8 mouse cellular contexts compared by ENCODE assay signal in genomic region chr2:4881350-4882248, GRCm38 (mm10). TPM values are rescaled to one million over a fixed set of nuclear protein-coding genes. Genes with fewer than 3 reads are reported as not detected.
DNase-seq lines count a peak whose midpoint lies in the region; ATAC-seq and TF ChIP-seq lines count a peak whose summit lies in the region.

Gene Sephs1 (plus strand): TSS chr2:4881564.

- no peaks in the 10 kb centered on the region for H3K9me3 ChIP-seq in CH12.LX (replicated peaks; ENCODE audit: low read length)
- no peaks in the 10 kb centered on the region for H3K9me3 ChIP-seq in forebrain, embryonic 11.5 days (ENCODE audit: control insufficient read depth, low read length)
- no peaks in the 10 kb centered on the region for H3K9me3 ChIP-seq in heart, embryonic 15.5 days (replicated peaks)
- no peaks in the 10 kb centered on the region for H3K9me3 ChIP-seq in liver, embryonic 13.5 days (replicated peaks)
- H3K9me3 ChIP-seq in stomach, embryonic 14.5 days (ENCODE audit: control insufficient read depth, low read depth, low read length) = no peaks in the 10 kb centered on the region

- peak; percentile 53 for DNase-seq in CH12.LX (ENCODE audit: extremely low read depth)
- DNase-seq in c-Kit-positive CD71-negative TER-119-negative erythroid progenitor cells, embryonic 14.5 days (ENCODE audit: low read depth) = peak; percentile 40
- DNase-seq in forebrain, embryonic 11.5 days (ENCODE audit: low spot score) = peak; percentile 93
- DNase-seq in kidney, postnatal 25 days = peak; percentile 87 to 95
- DNase-seq in liver, embryonic 13.5 days = peak; percentile 73
- peak; percentile 51 to 72 for DNase-seq in natural killer cell, adult 2 months (ENCODE audit: low spot score in 2 of 2)

- peak within 1 kb of the TSS; percentile 57 for H3K27ac ChIP-seq in CH12.LX (ENCODE audit: insufficient read depth, low read depth)
- peak within 1 kb of the TSS; percentile 100 for H3K27ac ChIP-seq in forebrain, embryonic 11.5 days (ENCODE audit: low read depth, low read length)
- H3K27ac ChIP-seq in heart, embryonic 15.5 days = peak within 1 kb of the TSS; percentile 100
- H3K27ac ChIP-seq in liver, embryonic 13.5 days = peak within 1 kb of the TSS; percentile 93
- peak within 1 kb of the TSS; percentile 99 for H3K27ac ChIP-seq in stomach, embryonic 14.5 days (ENCODE audit: low read length)

- peak within 1 kb of the TSS; percentile 88 to 93 (median 93) for H3K4me3 ChIP-seq in CH12.LX (replicated peaks in 1 of 3; ENCODE audit: low read depth in 2 of 3, low read length in 2 of 3, poor library complexity in 1 of 3)
- peak within 1 kb of the TSS; percentile 93 for H3K4me3 ChIP-seq in forebrain, embryonic 11.5 days (ENCODE audit: low read depth, low read length)
- peak within 1 kb of the TSS; percentile 93 for H3K4me3 ChIP-seq in heart, embryonic 15.5 days
- H3K4me3 ChIP-seq in liver, embryonic 13.5 days (replicated peaks) = peak within 1 kb of the TSS; percentile 93
- H3K4me3 ChIP-seq in stomach, embryonic 14.5 days (ENCODE audit: low read depth, low read length) = peak within 1 kb of the TSS; percentile 98

- H3K4me1 ChIP-seq in CH12.LX (ENCODE audit: control insufficient read depth in 1 of 2, insufficient read depth in 2 of 2) = peaks cover 4 to 17% of the 10 kb centered on the region in 2 experiments; a peak in 3 of 4 replicates
- peaks cover 3% of the 10 kb centered on the region; the same call in 1 of the 2 replicates for H3K4me1 ChIP-seq in forebrain, embryonic 11.5 days (replicated peaks; ENCODE audit: control insufficient read depth, insufficient read depth, low read length)
- peaks cover 19% of the 10 kb centered on the region for H3K4me1 ChIP-seq in heart, embryonic 15.5 days (replicated peaks)
- peaks cover 30% of the 10 kb centered on the region for H3K4me1 ChIP-seq in liver, embryonic 13.5 days (replicated peaks)
- peaks cover 9% of the 10 kb centered on the region; the same call in 1 of the 2 replicates for H3K4me1 ChIP-seq in stomach, embryonic 14.5 days (ENCODE audit: control insufficient read depth, insufficient read depth, low read length)

- peak; percentile 47; the same call in 1 of the 2 replicates for TF ChIP-seq POLR2A in CH12.LX (IDR thresholded peaks at IDR 0.05; ENCODE audit: low read depth, low read length)

- TF ChIP-seq EP300 in CH12.LX (IDR thresholded peaks at IDR 0.05; ENCODE audit: low read length) = no peak

- H3K27me3 ChIP-seq in CH12.LX (replicated peaks) = no peaks in the 10 kb centered on the region
- H3K27me3 ChIP-seq in forebrain, embryonic 11.5 days (ENCODE audit: control insufficient read depth, insufficient read depth, low read length) = no peaks in the 10 kb centered on the region
- H3K27me3 ChIP-seq in heart, embryonic 15.5 days = no peaks in the 10 kb centered on the region
- H3K27me3 ChIP-seq in liver, embryonic 13.5 days = peaks cover 26% of the 10 kb centered on the region
- H3K27me3 ChIP-seq in stomach, embryonic 14.5 days (ENCODE audit: control insufficient read depth, insufficient read depth, low read length) = no peaks in the 10 kb centered on the region

- H3K36me3 ChIP-seq in CH12.LX (replicated peaks in 1 of 2; ENCODE audit: control insufficient read depth in 1 of 2, insufficient read depth in 1 of 2, low read length in 1 of 2) = peaks cover 12 to 21% of the 10 kb centered on the region in 2 experiments
- peaks cover 2% of the 10 kb centered on the region; the same call in 1 of the 2 replicates for H3K36me3 ChIP-seq in forebrain, embryonic 11.5 days (ENCODE audit: control insufficient read depth, insufficient read depth, low read length)
- peaks cover 14% of the 10 kb centered on the region for H3K36me3 ChIP-seq in heart, embryonic 15.5 days
- peaks cover 23% of the 10 kb centered on the region for H3K36me3 ChIP-seq in liver, embryonic 13.5 days
- H3K36me3 ChIP-seq in stomach, embryonic 14.5 days (ENCODE audit: control insufficient read depth, insufficient read depth, low read length) = peaks cover 11% of the 10 kb centered on the region

- H3K4me2 ChIP-seq in CH12.LX (ENCODE audit: insufficient read depth, low read depth, poor library complexity, severe bottlenecking) = peak within 1 kb of the TSS; percentile 95
- peak within 1 kb of the TSS; percentile 81 for H3K4me2 ChIP-seq in forebrain, embryonic 11.5 days (ENCODE audit: low read depth, low read length, severe bottlenecking)
- peak within 1 kb of the TSS; percentile 89 for H3K4me2 ChIP-seq in heart, embryonic 15.5 days
- peak within 1 kb of the TSS; percentile 91 for H3K4me2 ChIP-seq in liver, embryonic 13.5 days
- peak within 1 kb of the TSS; percentile 65 for H3K4me2 ChIP-seq in stomach, embryonic 14.5 days (replicated peaks; ENCODE audit: low read depth, low read length)

- in situ Hi-C loops in CH12.LX (cut with MboI; ENCODE audit: low pct_ligation_motif_present, low pct_unique_long_range_greater_than_20kb, low sequenced_read_pairs) = no loop called here

- under 1% methylated on average over 84 of the region's 115 CpGs for WGBS in forebrain, embryonic 11.5 days
- under 1% methylated on average over 98 of the region's 115 CpGs for WGBS in heart, embryonic 15.5 days
- under 1% methylated on average over 97 of the region's 115 CpGs for WGBS in liver, embryonic 13.5 days (ENCODE audit: insufficient replicate concordance)
- WGBS in stomach, embryonic 14.5 days = under 1% methylated on average over 96 of the region's 115 CpGs

- TF ChIP-seq RAD21 in CH12.LX (IDR thresholded peaks at IDR 0.05; ENCODE audit: low read depth, low read length) = no peak

- ATAC-seq in forebrain, embryonic 11.5 days (replicated peaks; ENCODE audit: low FRiP score) = peak; percentile 75
- peak; percentile 74 for ATAC-seq in heart, embryonic 15.5 days (replicated peaks; ENCODE audit: insufficient number of reproducible peaks, insufficient read depth, low FRiP score, low read depth)
- ATAC-seq in liver, embryonic 13.5 days (ENCODE audit: low read depth) = peak; percentile 79
- ATAC-seq in stomach, embryonic 14.5 days (ENCODE audit: insufficient number of reproducible peaks, insufficient read depth, low FRiP score, low read depth) = peak; percentile 79

- peaks cover 41% of the 10 kb centered on the region for H3K79me2 ChIP-seq in CH12.LX (replicated peaks; ENCODE audit: control insufficient read depth, extremely low read depth, insufficient read depth, poor library complexity, severe bottlenecking)

- dilution Hi-C loops in CH12.LX (cut with MboI; ENCODE audit: extremely low pct_ligation_motif_present, extremely low pct_unique_long_range_greater_than_20kb, low sequenced_read_pairs) = no loop called here

- no peak for TF ChIP-seq CTCF in CH12.LX (conservative IDR thresholded peaks at IDR 0.05 in 1 of 2, IDR thresholded peaks at IDR 0.05 in 1 of 2; ENCODE audit: low read depth in 2 of 2, low read length in 2 of 2)

- peak within 1 kb of the TSS; percentile 87 for H3K9ac ChIP-seq in CH12.LX (ENCODE audit: insufficient read depth, low read depth)
- peak within 1 kb of the TSS; percentile 99 for H3K9ac ChIP-seq in forebrain, embryonic 11.5 days (ENCODE audit: low read length)
- H3K9ac ChIP-seq in heart, embryonic 15.5 days = peak within 1 kb of the TSS; percentile 99
- H3K9ac ChIP-seq in liver, embryonic 13.5 days = peak within 1 kb of the TSS; percentile 97
- peak within 1 kb of the TSS; percentile 99 for H3K9ac ChIP-seq in stomach, embryonic 14.5 days (replicated peaks; ENCODE audit: low read depth, low read length)

TF ChIP-seq in CH12.LX, 34 proteins besides CTCF, POLR2A, EP300 and RAD21 (continues in another document):
- TF ChIP-seq JUND (conservative IDR thresholded peaks at IDR 0.05; ENCODE audit: low read depth, low read length) = no peak
- no peak for TF ChIP-seq SMC3 (IDR thresholded peaks at IDR 0.05; ENCODE audit: low read depth, low read length)
- TF ChIP-seq MXI1 (IDR thresholded peaks at IDR 0.05; ENCODE audit: low read depth, low read length) = peak; percentile 26; the same call in 1 of the 2 replicates
- TF ChIP-seq SIN3A (IDR thresholded peaks at IDR 0.05; ENCODE audit: low read length) = no peak; the same call in 1 of the 2 replicates
- no peak for TF ChIP-seq E2F4 (IDR thresholded peaks at IDR 0.05; ENCODE audit: insufficient replicate concordance, low read depth, low read length)
- no peak for TF ChIP-seq PAX5 (IDR thresholded peaks at IDR 0.05; ENCODE audit: low read length)
- TF ChIP-seq ELF1 (IDR thresholded peaks at IDR 0.05; ENCODE audit: low read depth, low read length) = 0 out of 2 replicates have a peak, but pooled peaks have one; percentile 20
- no peak for TF ChIP-seq POLR2AphosphoS2 (IDR thresholded peaks at IDR 0.05; ENCODE audit: low read depth, low read length)
- no peak for TF ChIP-seq TBP (conservative IDR thresholded peaks at IDR 0.05; ENCODE audit: low read depth, low read length)
- TF ChIP-seq ZNF384 (IDR thresholded peaks at IDR 0.05; ENCODE audit: low read depth, low read length) = peak; percentile 88
- TF ChIP-seq BHLHE40 (IDR thresholded peaks at IDR 0.05; ENCODE audit: low read depth, low read length) = no peak
- TF ChIP-seq NELFE (IDR thresholded peaks at IDR 0.05; ENCODE audit: low read depth, low read length) = no peak
- no peak for TF ChIP-seq IRF4 (IDR thresholded peaks at IDR 0.05; ENCODE audit: low read depth, low read length)
- TF ChIP-seq MEF2A (IDR thresholded peaks at IDR 0.05; ENCODE audit: borderline replicate concordance, low read depth, low read length) = no peak
- TF ChIP-seq ETS1 (conservative IDR thresholded peaks at IDR 0.05; ENCODE audit: low read depth, low read length) = no peak
- no peak; the same call in 1 of the 2 replicates for TF ChIP-seq ZMIZ1 (IDR thresholded peaks at IDR 0.05; ENCODE audit: low read depth, low read length)
- TF ChIP-seq JUN (IDR thresholded peaks at IDR 0.05; ENCODE audit: insufficient read depth, low read depth, low read length) = no peak
- no peak for TF ChIP-seq USF1 (IDR thresholded peaks at IDR 0.05; ENCODE audit: low read depth, low read length)
- 0 out of 2 replicates have a peak, but pooled peaks have one; percentile 11 for TF ChIP-seq KAT2A (IDR thresholded peaks at IDR 0.05; ENCODE audit: insufficient replicate concordance, low read length)
- peak; percentile 55 for TF ChIP-seq HCFC1 (IDR thresholded peaks at IDR 0.05; ENCODE audit: low read depth, low read length)
- no peak for TF ChIP-seq UBTF (IDR thresholded peaks at IDR 0.05; ENCODE audit: low read depth, low read length)
- TF ChIP-seq MAZ (IDR thresholded peaks at IDR 0.05; ENCODE audit: low read depth, low read length) = no peak

RNA-seq across cellular contexts. Expression of gene Sephs1, which starts in this region (rescaled TPM):
- total RNA-seq in CH12.LX (2012; rRNA removed) (39.5 and 55.4 TPM in 2 replicates), CH12.LX (2014; rRNA removed) (85.8 and 86.3 TPM in 2 replicates)
- 53.8 and 62.0 TPM in 2 replicates for polyA plus RNA-seq in CH12.LX (2012; ENCODE audit: insufficient read length, low read depth)
- 146 and 147 TPM in 2 replicates for polyA plus RNA-seq in forebrain, embryonic 11.5 days (2014; fragmentation: Nextera tagmentation; extraction: Ambion mirVana)
- polyA plus RNA-seq in heart, embryonic 15.5 days (2015; fragmentation: Nextera tagmentation; extraction: Ambion mirVana) = 33.7 and 42.3 TPM in 2 replicates
- polyA plus RNA-seq in liver, embryonic 13.5 days (2015; fragmentation: Nextera tagmentation; extraction: Ambion mirVana) = 33.2 and 39.6 TPM in 2 replicates
- 81.9 and 83.5 TPM in 2 replicates for polyA plus RNA-seq in stomach, embryonic 14.5 days (2014; fragmentation: Nextera tagmentation; extraction: Ambion mirVana)

Comparison
In these comparisons a context has a peak if more than half of its experiments do, and no peak if none do; other contexts are left out.
1. Peak in every context shown above with its lines: DNase-seq, ATAC-seq, H3K4me3 ChIP-seq and H3K27ac ChIP-seq.
2. DNase-seq: peak in every context shown above with its lines; median percentile 93 in forebrain, embryonic 11.5 days; 91 in kidney, postnatal 25 days; 73 in liver, embryonic 13.5 days; 62 in natural killer cell, adult 2 months; 53 in CH12.LX; 40 in c-Kit-positive CD71-negative TER-119-negative erythroid progenitor cells, embryonic 14.5 days.